Mouse (Mus musculus): ENCODE data around the gene Acot3. TPM values are rescaled to one million over a fixed set of nuclear protein-coding genes. Genes with fewer than 3 reads are reported as not detected.
A peak's percentile ranks its signal among the peaks of the same experiment; 100 is the strongest.

Gene Acot3
- total RNA-seq, 2 experiments from 2014 or later = not detected

GRCm38 (mm10) chr12:84100071-84100470 lies 48.1 kb downstream of the Acot3 start:
- no peak for DNase-seq (ENCODE audit: low spot score in 2 of 2)

DNA sequence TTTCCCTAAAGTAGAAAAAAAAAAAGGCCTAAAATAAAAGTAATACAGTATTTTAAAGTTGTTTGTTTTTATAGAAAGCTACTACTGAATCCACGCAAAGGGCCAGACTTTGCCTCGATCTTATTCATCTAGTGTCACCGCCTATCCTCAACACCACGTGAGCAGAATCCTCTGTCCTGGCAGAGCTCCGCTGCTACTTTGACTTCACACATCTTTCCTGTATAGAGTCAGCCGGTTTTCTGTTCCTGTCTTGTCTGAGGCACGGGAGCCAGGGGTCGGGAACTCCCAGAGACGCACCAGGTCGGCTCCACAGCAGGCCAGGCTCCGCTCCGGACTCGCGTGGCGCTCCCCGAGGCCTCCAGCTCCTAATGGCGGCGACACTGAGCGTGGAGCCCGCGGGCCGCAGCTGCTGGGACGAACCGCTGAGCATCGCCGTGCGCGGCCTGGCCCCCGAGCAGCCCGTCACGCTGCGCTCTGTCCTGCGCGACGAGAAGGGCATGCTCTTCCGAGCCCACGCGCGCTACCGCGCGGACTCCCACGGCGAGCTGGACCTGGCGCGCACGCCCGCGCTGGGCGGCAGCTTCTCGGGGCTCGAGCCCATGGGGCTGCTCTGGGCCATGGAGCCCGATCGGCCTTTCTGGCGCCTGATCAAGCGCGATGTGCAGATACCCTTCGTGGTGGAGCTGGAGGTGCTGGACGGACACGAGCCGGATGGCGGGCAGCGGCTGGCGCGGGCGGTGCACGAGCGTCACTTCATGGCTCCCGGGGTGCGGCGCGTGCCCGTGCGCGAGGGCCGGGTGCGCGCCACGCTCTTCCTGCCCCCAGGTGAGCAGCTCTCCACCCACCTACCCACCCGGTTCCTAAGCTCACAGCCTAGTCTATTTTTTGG lies 48.9 kb downstream of the Acot3 start, which contains the start of gene Acot6:
Gene Acot6, plus strand, starts transcription at position 51 of the 889 bp plus-strand sequence.
- DNase-seq (ENCODE audit: low spot score in 2 of 2) = peak in 1 of 2 experiments; percentile 51

DNA sequence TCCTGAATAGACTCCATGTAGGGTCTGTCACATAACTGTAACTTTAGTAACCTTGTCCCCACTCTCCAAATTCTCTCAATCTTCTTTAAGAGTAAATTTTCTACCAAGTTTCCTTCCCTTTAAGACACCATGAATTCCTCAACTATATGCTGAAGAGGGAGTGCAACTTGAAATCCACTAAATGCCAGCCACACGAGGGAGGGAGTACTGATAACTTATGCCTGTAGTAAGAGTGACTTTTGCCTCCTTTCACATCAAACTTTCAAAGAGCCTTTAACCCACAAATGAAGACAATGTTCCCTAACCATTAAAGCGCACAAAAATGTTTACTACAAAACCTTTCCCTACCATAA lies 49.5 kb downstream of the Acot3 start:
- no peak for DNase-seq (ENCODE audit: low spot score in 2 of 2)

DNA sequence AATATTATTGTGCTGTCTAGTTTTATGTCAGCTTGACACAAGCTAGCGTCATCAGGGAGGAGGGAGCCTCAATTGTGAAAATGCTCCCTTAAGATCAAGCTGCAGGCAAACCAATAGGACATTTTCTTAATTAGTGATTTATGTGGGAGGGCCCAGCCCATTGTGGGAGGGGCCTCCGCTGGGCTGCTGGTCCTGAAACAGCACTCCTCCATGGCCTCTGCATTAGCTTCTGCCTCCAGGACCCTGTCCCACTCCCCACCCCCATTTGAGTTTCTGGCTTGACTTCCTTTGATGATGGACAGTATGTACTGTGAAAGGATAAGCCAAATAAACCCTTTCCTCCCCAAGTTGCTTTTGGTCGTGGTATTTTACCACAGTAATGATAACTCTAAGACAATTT lies 55.1 kb downstream of the Acot3 start:
- DNase-seq (ENCODE audit: low spot score in 2 of 2) = no peak

- DNase-seq (ENCODE audit: low spot score in 2 of 2) = no peak
Observed at GRCm38 (mm10) chr12:84107692-84108091, 55.7 kb downstream of the Acot3 start.

DNA sequence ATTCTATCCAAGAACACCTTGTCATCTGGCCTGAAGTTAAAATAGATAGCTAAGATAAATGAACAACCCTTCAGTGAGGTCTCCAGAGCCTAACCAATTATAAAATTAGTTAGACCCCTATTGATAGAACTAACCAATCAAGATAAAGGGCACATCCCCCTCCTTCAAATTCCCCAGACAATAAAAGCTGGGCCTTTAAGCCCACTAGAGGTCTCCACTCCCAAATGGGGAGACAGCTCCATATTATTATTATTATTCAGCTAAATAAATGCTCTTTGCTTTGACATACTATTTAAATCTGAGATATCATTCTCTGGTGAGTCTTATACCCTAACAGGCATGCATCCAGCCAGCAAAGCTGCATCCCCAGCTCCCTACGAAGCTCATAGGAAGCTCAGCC lies 58.0 kb downstream of the Acot3 start:
- no peak for DNase-seq (ENCODE audit: low spot score in 2 of 2)

Other genes starting within 250 kb of the Acot3 start
- 10 to 100 TPM; 26.5 to 28.8 TPM for gene Numb, start 130.2 kb upstream of the Acot3 start, total RNA-seq (2021)
- gene Riox1, start 101.5 kb upstream of the Acot3 start, total RNA-seq (2021) = 1 to 10 TPM; 5.6 to 6.2 TPM
- not detected for gene Heatr4, start 67.3 kb upstream of the Acot3 start, total RNA-seq (2021)
- 10 to 100 TPM; 20.4 to 24.4 TPM for gene Acot2, start 64.3 kb upstream of the Acot3 start, total RNA-seq (2021)
- gene Acot1, start 42.7 kb upstream of the Acot3 start, total RNA-seq (2021) = 10 to 100 TPM; 18.4 to 21.5 TPM
- gene Acot4, start 13.8 kb upstream of the Acot3 start, total RNA-seq (2021) = under 1 TPM; 0.32 to 0.93 TPM
- gene Gm49366, start 13.2 kb upstream of the Acot3 start, total RNA-seq (2021) = not detected
- under 1 TPM; 0.21 to 0.34 TPM for gene Acot5, start 17.2 kb downstream of the Acot3 start, total RNA-seq (2021)
- gene Acot6, start 48.5 kb downstream of the Acot3 start, total RNA-seq (2021) = 1 to 10 TPM; 3.2 to 4.3 TPM
- 10 to 100 TPM; 10.2 to 14.8 TPM for gene Dnal1, start 62.2 kb downstream of the Acot3 start, total RNA-seq (2021)
- gene Pnma1, start 96.3 kb downstream of the Acot3 start, total RNA-seq (2021) = under 1 TPM; 0.54 to 0.81 TPM
- gene Elmsan1, start 166.7 kb downstream of the Acot3 start, total RNA-seq (2021) = 10 to 100 TPM; 22.0 to 23.3 TPM
- gene Ptgr2, start 233.1 kb downstream of the Acot3 start, total RNA-seq (2021) = 10 to 100 TPM; 50.8 to 58.1 TPM

Measured in gastrocnemius, postnatal 4 days (tissue).